Mouse (Mus musculus) kidney, postnatal 4 days (tissue): ENCODE data around the gene Msi2.

Experiments
- DNase-seq, 2 experiments: peaks; one replicate each; pipeline ENCODE4 v3.0.0; 2021; ENCODE audit warnings: mixed read lengths in 2 of 2

Msi2 gene

DNA sequence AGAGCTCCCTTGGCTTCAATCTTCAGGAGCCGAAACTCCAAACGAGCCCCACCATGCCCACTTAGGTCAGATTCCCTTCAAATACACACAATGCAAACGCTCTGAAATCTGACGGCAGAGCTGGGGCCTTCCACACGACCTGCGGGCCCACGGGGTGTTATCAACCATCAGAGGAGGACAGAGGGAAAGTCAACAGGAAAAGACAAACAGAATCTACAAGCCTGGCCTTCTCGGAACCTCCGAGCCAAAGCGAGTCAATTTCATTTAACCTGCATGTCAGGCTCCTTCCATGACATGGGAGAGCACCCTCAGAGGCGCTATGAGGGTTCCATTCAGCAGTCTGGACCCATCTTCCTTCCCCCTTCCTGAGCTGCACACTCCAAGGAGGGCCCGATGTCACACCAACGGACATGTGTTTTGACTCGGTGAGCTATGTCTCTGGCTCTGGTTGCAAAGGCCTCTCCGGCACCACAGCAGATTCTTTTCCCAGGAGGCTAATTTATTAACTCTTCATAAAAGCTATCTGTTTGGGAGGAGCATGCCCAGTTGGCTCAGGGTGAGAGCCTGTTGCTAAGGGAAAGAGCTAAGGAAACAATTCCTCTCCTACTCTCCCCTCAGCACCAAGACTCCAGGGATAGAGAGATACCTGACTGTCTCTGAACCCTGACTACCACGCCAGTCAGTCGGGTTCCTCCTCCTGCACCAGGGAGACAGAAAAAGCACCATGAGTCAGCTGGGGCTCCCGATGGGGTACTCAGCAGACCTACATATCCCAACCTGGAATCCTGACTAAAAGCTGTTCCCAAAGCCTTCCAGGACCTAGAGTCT is 42.6 kb downstream of the Msi2 start:
- DNase-seq, result no peak

DNA sequence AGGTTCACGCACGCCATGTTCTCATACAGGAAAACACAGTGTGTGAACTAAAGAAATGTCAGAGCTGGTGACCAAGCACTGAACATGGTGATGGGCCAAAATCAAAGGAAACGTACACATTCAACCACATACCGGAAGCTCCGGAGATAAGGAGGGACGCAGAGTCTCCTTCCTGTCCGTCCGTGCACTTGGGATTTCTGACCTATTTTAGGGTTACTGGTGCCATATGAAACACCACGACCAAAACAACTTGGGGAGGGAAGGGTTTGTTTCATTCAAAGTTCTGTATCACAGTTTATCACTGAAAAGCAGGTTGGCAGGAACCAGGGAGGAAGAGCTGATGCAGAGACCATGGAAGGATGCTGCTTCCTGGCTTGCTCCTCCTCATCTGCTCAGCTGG is 44.2 kb downstream of the Msi2 start:
- no peak for DNase-seq

DNA sequence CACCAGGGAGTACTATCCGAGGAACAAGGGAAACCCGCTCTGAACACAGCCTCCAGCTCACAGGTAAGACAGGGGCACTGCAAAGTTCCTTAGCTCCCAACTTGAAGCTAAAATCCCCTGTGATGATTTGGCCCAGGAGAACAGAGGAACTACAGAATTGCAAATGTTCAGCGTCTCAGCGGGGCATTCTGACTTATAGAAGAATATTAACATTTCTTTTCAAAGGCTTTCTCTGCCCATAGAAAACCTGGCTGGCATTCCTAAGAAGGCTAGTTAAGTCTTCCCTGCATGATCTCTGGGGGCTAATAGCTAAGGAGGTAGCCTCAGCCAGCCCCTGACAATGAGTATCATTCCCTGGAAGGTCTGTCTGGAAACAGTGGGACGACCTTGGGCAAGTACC is 47.4 kb downstream of the Msi2 start:
- DNase-seq, result no peak

DNA sequence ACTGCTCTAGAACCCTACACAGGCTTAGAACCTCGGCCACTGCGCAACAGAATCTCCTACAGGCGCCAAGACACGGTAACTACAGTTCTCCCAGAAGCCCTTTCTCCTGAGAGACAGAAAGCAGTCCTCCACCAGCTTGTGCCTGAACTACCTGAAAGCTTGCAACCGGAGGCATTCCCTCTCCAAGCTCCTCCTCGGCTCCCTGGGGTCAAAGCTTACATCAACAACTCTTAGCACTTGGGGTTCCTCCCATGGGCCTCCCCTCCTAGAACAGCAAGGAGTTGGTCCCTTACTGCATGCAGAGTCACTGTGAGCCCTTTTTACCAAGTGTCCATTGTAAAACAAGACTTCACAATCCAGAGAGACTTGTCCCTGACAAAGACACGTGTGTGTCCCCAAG is 49.2 kb downstream of the Msi2 start:
- no peak for DNase-seq

DNA sequence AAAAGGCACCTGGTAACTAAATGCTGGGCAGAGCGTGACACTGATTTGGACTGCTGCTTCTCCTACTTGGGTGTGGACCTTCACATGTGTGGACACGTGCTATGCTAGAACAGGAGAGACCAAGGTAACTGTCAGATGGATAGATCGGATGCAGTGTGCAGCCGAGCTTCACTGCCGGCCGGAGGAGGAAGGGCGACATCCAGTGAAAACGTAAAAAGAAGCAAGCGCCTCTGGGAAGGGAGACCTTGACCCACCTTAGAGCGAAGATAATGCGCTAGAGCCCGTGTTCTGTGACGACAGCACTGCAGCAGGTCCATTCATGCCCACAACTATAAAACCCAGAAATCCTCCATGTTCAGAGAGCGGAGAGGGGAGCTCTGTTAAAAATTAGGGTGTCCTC is 50.0 kb downstream of the Msi2 start:
- no peak for DNase-seq

DNA sequence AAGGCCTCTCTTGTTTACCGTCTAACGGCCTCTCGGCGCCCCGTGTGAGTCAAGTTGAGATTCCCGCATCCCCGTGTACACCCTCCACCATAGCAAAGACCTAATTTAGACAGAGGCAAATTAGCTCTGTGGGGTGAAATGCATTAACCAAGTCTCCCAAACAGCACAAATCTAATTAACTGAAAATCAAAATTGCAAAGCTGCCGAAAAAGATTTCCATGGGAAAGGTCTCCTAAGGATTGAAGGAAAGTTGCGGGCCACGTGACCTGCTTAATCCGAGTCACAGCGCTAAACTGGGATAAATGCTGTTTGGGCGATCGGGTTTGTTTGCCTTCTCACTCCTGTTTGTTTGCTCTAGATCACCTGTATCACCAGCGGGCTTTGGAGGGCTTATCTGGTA is 52.5 kb downstream of the Msi2 start:
- DNase-seq, result no peak

DNA sequence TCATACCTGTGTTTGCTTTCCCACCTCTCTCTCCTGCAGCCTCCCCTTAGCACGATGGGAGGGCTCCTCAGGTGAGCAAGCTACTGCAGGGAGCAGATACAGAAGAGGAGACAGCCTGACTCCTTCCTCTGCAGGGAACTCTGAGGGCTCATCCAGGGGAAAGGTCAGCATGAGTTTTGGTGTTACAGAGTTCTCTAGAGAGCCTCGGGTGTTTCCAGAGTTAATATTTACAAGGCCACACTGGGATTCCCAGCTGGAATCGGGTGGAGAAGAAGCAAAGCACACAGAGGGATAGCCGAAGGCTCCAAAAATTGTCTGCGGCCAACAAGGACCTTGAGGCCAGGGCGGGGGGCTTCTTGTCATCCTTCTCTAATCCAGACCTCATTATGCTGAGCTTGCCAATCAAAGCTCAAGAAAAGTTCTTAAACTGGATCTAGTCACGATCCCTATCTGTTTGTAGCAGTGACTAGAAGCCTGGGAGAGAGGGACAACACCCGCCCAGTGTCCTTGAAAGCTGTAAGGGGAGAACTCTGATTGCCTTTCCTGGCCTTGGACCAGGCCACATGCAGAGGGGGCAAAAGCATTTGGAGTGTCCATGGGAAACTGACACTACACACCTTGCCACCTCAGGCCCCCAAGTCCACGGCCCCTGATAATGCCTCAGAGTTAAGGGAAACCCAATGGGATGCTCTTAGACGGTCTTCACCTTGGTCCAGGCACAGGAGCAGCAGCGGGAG is 56.7 kb downstream of the Msi2 start:
- peak in 1 of 2 experiments; percentile 40 for DNase-seq

DNA sequence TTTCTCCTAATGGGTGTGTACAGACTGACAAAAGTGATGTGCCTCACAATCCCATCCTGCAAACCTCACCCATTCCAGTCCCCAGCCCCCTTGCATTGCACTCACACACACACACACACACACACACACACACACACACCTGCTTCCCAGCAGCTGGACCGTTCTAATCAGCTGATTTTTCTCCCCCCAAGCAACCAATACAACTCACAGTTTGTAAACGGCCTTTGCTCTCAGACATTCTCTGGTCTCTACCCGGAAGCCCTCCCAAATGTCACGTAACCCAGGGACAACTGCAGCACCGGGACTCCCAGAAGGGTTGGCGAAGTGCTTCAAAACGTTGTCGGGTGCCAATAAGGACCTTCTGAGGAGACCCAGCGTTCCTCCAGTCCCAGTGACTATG is 57.9 kb downstream of the Msi2 start:
- DNase-seq, result no peak

DNA sequence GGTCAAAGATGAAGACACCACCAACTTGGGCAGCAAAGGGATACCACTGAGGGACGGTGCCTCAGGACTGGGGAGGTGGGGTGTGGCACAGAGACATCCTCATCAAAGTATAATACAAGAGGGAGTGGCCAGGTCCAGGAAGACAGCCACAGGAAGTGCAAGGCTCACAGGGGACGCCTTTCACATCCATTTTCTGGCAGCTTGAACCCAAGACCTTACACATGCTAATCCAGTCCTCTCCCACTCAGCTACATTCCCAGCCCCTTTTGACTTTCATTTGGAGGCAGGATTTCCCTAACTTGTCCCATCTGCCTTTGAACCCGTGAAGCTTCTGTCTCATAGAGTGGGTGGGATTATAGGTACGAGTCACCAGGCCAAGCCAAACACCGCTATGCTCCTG is 59.4 kb downstream of the Msi2 start:
- no peak for DNase-seq

DNA sequence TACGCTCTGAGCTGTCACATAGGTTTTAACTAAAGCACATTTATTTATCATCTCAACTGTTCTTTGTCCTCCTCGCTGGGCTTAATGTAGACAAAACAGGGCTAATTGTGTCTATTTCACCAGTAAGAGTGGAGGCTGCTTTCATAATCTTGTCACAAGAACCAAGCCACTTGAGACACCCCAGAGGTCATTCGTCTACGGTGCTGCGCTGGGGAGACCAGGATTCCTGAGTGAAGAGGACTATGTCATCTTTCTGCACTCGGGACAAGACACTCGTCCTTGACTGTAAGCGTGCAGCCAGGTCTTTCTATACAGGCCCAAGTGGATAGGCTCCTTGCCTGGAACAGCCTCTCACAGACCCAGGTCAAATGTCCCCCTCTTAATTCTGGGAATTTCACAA is 62.5 kb downstream of the Msi2 start:
- no peak for DNase-seq

DNA sequence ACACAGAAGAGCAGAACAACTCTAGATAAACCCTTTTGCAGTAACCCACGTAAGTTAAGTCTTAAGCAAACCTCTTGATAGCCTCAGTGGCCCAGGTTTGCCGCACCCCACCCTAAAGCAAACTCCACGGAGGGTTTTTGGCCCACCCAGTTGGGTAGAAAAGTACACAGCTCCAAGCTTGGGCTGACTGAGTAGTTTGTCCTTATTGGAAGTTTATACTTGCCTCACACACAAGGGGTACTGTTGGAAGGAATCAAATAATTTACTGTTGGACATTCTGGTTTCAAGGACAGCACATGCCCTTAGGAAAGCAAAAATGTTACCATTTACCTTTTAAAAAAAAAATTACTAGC is 63.1 kb downstream of the Msi2 start:
- DNase-seq, result no peak

DNA sequence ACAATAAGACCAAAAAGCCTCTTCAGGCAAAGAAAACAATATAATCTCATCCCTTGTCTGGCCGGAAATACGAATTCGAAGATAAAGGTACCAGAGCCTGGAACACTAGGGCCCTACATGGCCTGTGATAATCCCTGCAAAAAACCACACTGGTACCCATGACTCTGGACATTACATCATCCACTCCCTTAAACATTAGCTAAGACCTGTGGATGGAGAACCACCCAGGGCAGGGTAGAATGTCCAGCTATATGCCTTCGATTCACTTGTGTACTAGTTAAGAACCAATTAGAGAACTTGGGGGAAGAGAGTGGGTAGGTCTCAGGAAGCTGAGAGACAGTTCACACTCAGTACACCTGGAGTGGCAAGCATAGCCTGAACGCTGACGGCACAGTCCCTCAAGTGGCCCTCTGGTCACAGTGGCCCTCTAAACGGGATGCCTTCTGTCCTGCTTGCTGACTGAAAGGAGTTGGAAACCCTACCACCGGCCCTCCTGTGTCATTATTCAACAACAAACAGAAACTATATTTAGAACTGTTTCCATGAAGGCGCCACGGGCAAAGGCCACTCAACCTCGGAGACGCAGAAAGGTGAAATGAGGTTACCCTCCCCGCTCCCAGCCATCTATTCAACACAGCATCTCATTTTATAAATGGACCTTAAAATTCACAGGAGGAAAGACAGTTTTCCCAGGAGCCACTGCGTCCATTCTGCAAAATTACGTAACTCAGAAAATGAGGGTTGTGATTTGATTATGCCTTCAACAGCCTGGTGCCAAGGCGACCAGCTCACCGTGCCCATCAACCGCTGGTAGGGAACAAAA is 63.7 kb downstream of the Msi2 start:
- peak; percentile 21 to 46 for DNase-seq

DNA sequence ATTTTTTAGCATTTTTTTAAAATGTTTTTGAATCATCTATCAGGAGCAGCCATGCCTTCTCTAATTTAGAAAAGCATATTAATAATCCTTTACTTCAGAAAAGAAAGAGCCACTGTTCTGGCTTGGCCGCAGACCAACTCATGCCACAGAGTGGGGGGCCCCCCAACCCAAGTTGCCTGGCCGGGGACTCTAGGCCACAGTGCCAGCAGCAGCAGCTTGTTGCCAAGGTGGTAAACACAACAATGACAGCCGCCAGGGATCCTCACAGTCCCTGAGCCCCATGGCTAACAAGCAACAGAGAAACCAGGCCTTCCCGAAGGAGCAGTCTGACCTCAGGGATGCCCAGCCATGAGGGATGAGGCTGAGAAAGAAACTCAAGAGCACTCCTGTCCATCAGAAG is 68.0 kb downstream of the Msi2 start:
- DNase-seq, result no peak

DNA sequence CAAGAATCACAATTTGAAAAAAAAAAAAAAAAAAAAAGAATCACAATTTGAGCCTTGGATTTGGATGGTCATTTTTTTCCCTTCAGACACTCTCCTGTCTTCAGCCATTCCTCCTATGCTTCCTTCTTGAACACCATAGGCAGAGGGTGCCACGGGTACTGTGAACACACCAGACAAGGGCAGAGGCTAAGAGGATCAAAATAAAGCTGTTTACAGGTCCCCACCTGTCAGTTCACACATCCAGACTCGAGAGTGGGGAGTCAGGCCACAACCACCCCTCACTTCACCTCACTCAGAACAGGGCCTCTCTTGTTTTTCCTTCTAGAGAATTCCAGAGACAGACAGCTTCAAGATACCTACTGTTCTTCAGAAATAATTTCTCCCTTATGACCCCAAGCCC is 69.3 kb downstream of the Msi2 start:
- DNase-seq, result no peak

DNA sequence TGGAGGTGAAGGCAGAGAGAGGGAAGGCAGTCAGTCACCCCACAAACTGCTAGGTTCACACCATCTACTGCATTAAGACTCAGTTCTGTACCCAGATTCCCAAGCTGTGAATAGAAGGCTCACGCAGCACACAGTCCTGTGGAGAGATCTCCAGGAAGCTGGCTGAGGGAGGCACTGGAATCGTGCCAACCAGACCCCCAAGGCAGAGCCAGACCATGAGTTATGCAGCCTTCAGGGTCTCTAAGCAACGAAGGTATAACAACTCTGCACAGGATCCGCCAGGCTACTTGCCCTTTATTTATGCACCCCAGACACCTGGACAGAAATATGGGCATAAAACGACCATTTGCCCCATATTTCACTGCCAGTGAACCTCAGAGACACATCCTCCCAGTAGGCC is 69.9 kb downstream of the Msi2 start:
- DNase-seq, result peak; percentile 38 to 45

DNA sequence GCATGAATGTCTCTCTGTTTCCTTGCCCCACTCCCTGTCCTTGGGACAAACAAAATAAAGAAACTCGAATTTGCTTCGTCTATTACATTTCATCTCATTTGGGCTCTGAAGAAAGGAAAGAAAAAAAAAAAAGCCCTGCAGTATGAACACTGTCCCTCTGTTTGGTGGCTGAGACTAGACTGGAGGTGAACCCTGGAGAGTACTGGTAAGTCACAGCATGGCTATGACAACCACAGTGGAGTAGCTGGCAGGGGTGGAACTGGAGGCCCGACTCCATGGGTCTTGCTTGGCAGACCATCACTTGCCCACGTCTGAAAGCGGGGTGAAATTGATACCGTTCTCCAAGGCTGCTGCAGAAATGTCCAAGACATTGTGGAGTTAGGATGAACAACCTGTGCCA is 71.8 kb downstream of the Msi2 start:
- no peak for DNase-seq

DNA sequence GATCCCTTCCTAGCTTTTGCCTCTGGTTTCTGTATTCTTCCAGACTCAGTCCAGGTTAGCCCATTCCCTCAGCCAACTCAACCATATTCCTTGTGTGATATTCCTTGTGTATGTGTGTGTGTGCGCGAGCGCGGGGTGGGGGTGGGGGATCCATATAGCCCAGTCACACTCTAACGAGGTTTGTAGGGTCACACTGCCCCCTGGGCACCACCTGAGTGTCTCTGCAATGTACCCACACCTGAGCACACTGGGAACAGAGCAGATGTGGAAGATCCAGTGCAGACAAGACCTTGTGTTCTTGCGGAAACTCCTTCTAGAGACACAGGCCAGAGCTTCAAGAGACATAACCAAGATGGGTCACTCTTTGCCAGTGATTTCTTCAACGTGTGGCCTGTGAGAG is 72.5 kb downstream of the Msi2 start:
- DNase-seq, result no peak

DNA sequence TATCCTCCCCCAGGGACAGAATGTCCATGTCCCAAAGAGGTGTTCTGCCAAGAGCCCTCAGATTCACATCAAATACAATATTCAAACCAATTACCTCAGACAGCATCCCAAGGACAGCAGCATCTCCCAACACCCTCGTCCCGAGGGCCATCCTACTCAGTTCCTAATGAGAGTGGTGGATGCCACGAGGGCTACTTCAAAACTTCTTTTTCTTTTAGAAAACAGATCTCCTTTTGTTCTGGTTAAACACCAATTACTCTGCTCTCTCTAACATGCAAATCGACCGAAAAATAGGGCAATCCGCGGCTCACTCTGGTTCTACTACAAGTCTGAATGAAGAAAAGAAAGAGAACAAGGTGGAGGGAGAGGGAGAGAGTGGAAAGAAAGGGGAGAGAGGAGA is 73.6 kb downstream of the Msi2 start:
- DNase-seq, result no peak

DNA sequence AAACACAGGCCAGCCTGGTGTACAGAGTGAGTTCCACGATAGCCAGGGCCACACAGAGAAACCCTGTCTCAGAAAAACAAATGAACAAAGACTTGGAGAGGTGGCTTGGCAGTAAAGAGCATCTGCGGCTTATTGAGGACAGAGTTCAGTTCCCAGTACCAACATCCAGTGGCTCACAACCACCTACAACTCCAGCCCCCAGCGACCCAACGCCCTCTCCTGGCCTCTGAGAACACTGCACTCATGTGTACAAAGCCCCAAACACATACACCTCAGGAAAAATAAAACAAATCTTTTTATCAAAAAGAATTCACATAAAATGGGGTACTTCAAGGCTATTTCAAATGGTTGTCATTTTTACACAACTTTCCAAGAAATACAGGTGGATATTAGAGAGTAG is 78.5 kb downstream of the Msi2 start:
- DNase-seq, result no peak

DNA sequence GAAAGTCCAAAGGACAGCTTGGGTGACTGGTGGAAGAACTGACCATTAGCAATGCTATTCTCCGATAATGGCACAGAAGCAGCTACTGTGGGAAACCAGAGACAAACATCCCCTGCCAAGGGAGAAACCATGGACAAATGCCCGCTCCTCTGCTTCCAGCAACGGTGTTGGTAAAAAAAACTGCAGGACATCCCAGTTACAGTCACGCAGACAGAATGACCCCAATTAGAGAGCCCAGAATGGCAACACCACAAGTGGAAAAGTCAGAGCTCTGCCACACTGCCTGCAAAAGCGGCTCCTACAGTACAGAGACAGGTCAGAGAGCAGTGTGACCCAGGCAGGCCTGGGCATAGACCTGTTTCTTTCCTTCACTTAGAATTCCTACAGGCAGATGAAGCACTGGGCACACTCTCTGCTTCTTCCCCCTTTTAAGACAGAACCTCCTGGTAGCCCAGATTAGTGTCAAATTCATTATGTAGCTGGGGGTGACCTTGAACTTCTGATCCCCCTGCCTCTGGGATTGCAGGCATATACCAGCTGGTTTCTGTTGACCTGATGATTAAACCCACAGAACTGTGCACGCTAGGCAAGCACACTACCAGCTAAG is 79.3 kb downstream of the Msi2 start:
- DNase-seq, result no peak

DNA sequence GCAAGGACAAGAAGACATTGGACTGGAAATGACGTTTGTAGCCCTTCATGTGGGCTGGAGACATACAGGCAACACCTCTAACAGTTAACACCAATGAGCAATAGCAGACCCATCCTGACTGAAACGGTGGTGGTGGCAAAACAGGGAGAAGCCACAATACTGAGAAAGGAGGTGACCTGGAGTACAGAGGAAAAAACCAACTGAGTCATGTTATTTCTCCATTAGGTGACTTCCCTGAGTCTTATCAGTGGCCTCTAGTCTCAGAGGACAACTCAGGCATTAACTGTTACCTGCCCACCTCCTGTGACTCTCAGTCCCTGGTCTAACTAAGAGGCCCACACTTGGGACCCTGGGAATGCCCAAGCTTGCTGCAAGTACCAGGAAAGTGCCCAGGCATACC is 80.1 kb downstream of the Msi2 start:
- no peak for DNase-seq

DNA sequence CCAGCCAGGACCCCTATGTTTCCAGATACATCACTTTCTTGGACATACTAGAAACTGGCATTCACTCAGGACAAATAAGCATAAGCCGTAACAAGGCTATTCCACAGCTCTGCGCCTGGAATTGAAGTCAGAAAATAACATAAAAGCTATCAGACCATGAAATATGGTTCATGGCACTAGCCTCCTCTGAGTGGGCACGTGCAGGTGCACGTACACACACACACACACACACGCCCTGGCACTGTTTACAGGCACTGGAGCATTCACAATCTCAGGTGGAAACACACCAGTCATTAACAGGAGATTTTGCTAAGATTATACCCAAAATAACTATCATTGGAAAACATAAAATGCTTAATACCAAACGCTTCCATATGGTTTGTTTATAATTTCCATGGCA is 81.4 kb downstream of the Msi2 start:
- DNase-seq, result no peak

DNA sequence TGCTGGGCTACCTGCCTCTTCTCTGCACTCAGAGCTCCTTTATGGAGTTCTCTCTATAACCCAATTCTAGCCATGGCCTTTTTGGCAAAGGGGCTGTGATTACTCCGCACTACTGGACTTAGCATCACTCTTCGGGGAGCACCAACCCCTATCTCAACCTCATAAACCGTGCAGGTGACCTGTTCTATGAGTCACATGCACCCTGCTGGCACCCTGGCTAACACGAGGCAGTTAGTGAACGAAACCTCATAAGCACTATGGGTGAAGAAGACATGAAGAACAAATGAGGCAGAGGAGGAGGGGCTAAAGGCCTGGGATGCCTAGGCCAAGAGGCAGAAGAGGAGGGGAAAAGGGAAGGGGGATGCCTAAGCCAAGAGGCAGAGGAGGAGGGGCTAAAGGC is 82.0 kb downstream of the Msi2 start:
- no peak for DNase-seq
